Mouse (Mus musculus): ENCODE measurements around the gene Dedd.
"Not testable (repeated sequence)": the region's sequence is repeated elsewhere in the genome, so short reads cannot be mapped to it uniquely, and the experiment has no call there.

Dedd gene

DNA sequence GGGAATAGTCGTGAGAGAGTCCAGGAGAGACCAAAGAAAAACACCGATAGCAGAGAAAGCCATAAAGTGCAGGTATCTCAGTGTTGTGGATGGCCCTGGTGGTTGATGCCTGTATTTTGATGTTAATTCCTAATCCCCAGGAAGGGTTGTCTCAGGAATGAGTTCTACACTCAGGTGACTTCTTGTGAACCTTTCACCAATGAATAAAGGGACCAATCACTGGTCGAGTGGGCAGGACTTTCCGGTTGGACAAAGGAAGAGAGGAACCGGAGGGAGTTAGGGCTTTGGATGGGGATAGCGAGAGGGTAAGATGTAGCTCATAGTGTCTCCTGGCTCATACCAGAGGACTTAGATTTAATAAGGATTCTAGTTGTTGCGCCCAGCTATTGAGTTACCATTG, 9.2 kb upstream of the Dedd start:
- no peak for DNase-seq

DNA sequence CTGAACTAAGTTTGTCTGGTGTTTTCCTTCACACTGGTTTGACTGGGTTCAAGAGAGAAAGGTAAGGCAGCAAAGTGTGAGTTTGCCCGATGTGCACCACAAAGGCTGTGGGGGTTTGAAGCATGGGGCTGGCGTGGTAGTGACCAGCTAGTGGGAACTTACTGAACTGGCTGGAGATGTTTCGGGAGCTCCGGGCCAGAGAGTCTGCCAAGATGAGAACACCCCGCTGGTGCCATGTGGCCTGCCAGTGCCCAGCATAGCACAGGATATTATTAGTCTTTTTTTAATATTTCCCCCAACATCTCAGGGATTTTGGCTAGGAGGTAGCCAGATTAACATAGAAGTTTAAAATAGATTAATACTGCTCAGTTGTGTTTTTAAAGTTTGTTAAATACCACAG, 8.8 kb upstream of the Dedd start:
- no peak for DNase-seq

DNA sequence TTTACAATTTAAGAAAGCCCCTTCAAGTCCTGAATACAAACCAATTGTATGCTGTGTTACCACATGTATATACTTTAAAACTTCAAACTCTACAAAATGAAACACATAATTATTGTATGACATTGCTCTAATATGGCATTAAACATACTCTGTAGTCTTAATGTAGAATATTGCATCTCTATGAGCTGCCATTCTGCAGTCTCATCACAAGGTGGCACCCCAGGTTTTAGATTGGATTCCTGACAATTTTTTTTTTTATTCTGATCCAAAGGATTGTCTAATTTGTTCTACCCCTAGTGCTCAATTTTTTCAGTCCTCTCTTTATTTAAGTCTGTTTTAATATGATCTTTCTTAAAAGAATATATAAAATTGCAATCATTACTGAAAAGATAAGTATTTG, 7.5 kb upstream of the Dedd start:
- DNase-seq: no peak

DNA sequence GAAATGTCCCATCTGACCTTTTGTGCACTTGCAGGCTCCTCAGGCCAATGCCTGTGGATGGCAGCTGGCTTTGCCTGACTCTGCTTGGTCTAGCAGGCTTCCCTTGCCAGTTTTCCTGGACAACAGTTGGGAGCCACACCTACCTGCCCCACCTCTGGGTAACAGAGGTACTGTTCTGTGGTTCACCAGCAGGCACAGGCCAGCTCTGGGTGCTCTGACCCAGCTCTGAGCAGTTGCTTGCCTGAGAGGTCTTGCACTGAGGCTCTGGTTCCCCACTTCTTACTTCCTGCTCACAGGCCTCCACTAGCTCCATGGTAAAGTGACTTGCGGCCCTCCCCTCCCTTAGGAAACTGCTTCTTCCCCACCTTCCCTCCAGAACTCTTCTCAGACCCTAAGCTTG, 6.9 kb upstream of the Dedd start:
- no peak for DNase-seq

DNA sequence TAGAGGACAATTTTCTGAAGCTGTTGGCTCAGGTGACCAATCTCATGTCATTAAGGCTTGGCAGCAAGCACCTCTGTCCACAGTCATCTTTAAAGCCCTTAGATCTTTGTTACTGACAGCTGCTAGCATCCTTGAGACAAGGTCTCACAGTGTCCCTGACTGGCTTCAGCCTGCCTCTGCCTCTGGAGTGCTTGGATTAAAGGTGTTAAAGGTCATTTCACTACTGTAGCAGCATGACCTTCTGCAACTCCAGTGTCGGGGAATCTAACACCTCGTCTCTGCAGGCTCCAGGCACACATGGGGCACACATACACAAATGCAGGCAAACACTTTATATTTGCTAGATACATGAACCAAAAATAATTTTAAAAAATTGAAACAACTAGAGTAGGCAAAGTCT, 3.4 kb upstream of the Dedd start:
- DNase-seq: no peak

DNA sequence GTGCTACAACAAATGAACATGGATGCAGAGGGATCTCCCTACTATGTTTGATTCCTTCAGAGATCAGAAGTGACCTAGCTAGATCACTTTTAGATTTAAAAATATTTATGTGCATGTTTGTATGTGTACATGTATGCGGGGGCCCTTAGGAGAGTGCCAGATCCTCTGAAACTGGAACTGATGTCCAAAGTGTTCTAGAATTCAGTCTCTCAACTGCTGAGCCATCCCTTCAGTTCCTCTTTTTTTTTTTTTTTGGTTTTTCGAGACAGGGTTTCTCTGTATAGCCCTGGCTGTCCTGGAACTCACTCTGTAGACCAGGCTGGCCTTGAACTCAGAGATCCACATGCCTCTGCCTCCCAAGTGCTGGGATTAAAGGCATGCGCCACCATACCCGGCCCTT, 2.4 kb upstream of the Dedd start:
- not testable (repeated sequence) for DNase-seq

DNA sequence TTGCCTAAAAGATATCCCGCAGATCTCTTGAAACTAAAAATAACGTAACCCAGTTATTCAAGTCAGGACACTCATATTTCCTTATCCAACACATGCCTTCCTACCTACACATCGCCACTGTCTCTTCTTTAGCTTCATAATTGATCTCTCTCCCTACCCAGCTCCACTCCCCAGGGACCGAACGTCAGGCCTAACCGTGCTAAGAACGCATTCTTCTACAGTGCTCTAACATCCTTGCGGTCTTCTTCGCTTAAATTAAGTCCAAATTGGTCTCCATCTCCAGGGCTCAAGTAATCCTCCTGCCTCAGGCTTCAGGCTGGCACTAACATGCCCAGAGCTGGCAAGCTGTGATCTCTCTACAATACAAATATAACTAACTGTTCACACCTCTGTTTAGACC, 701 bp upstream of the Dedd start:
- DNase-seq: no peak

DNA sequence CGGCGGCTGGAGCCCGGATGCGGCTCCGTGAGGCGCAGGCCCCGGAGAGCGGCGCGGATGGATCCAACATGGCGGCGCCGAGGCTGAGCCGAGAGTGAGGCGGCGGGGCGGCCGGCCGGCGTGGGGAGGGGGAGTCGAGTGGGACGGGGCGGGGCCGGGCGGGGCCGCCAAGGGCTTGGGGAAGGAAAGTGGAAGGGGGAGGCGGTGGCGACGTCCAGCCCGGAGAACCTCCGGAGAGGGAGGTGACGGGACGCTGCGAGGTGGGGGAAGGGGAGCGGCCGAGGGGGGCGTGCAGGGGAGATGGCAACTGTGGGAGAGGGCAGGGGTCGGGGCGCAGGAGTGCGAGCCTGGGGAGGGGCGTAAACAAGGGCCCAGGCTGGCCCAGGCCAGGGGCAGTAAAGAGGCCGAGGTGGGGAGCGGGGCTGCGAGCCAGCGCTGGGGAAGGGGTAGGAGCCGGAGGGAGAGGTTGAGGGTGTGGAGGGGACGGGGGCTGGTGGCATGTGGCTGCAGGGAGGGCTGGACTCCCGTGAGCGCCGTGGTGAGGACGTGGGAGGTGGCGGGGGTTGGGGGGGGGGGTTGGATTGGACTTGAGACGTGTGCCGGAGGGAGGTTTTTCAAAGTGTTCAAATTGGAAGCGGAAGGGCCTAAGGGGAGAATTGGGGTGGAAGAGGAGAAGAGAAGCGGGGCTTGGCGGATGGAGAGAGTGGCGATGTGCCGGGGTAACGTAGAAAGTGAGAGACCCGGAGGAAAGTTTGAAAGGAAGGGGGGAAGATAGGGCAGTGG, 679 bp downstream of the Dedd start:
- DNase-seq: no peak

DNA sequence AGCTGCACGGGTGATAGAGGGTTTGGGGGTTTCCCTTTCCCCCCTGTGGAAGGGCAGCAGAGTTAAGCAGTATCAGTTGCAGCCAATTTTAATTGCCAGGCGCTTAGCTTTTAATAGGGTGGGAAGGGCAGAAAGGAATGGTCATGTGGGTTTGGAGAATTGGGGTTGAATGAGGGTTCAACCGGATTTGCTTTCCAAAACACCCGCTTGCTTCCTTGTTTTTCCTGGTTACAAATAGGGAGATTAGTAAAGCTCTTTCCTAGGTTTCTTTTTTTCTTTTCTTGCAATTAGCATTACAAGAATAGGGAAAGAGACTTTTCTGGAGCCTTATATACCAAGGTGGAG, 1.2 kb downstream of the Dedd start:
- no peak for DNase-seq

DNA sequence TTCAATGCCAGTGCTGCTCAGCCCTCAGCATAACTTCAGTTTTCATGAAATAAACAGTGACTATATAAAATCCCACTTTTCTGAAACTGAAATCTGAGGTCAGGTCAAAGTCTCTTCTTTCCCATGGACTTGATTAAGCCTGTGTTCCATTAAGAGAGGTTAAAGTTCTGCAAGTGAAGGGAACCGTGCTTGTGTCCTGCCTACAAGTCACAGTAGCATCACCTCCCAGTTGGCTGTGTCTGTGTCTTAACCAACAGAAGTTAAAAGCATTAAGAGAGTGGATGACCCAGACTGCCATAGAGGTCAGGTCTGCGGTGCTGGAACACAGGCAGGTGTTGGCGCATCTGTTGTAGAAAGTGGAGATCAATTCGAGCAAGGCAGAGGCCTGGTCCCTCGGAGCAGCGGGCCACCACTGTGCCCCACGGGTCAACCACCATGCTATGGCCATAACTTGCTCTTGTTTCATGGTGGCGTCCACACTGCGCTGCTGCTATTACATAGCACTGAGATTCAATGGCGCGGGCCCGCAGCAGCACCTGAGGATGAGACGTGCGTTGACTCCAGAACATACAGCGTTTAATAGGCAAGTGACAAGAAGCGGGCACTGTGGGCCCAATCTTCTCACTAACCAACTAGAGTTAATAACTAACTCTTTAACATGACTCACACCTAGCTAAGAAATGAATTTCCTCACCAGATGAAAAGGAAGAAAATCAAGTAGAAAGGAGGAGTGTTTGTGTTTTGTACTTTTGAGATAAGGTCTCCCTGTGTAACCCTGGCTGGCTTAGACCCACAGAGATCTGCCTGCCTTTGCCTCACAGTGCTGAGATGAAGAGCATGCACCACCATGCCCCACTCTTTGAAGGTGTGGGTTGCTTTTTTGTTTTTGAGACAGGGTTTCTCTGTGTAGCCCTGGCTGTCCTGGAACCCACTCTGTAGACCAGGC, 13.6 kb downstream of the Dedd start:
- DNase-seq: no peak

DNA sequence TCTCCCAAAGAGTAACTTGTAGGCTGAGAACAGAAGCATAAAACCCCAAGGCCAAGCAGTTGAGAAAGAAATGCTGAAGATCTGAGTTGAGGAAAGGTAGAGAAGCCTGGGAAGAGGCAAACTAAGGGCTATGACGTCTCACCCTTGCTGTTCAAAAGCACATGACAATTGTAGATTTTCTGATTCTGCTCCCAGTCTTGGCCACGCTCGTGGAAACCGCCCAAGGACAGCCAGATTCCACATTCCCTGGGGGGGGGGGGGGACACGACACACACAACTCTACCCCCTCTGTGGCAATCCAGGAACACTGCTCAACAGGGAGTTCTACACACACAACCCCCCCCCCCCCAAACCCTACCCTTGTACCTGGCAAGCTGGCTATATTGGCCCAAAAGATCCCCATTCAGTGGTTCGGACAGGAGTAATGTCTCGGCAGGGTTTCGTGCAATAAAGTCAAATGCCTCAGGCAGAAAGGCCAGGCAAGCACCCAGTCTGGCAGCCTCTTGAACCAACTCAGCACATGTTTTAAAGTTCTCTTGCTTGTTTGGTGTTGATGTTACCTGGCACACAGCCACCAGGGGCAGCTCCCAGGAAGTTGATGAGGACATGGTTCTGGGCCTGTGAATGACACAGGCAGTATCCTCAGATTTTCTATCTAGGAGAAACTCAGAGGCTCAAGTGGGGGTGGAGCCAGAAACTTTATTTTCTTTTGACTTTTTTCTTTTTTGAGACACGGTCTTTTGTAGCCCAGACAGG, 15.2 kb downstream of the Dedd start:
- no peak for DNase-seq

DNA sequence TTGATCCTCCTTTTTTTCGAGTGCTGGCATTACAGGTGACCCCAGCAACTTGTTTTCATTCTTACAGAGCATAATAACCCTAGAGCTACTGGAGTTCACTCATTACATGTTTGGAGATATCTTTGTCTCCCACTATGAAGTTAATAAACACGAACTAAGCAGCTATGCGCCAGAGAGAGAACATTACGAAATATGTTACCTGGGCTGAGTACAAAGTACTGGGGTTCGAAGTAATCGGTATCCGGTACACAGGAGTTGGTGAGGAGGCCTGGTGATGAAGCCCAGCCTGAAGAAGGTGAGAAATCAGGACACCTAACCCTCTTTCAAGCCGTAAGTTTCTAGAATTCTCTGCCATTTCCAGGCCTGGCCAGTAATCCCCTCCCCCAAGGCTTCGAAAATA, 15.8 kb downstream of the Dedd start:
- no peak for DNase-seq

DNA sequence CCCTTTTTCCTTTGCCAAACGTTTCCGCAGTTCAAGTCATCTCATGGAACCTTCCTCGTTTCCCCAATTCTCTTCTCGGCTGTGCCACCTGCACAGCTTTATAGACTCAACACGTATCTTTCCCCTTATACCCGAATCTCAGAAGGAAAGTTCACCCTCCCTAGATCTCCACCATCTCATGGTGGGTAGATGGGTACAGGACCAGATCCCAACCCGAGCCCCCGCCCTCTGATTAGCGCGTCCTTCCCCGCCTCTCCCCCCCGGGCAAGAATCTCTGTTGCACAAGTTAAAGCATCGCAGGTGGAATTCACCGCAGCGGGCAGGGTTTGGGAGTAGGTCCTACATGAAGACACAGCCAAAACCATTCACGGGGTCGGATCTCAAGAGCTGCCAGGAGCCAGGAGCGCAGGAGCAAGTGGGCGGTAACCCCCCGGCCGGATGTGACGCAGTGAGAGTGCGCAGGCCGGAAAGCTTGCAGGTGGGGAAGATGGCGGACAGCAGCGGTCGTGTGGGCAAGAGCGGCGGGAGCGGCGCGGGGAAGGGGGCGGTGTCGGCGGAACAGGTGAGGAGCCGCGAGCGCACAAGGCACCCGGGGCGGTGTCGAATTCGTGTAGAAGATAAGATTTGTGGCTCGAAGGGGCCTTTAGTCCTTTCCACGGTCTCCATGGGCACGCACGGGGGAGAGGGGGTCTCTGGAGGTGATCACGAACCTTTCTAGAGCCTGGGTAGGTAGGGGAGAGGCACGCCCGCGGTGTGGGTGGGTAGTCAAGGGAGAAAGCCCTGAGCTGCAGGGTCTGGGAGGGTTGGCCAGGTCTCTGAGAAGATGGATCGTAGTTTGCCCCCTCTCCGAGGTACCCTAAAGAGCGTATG, 16.5 kb downstream of the Dedd start, which contains the start of the genes Nit1 and Pfdn2:
Gene Nit1 (minus strand): TSS at position 422 of the 870 bp plus-strand sequence.
Gene Pfdn2 (plus strand): TSS at position 446 of the 870 bp plus-strand sequence.
- DNase-seq: peak; percentile 94

DNA sequence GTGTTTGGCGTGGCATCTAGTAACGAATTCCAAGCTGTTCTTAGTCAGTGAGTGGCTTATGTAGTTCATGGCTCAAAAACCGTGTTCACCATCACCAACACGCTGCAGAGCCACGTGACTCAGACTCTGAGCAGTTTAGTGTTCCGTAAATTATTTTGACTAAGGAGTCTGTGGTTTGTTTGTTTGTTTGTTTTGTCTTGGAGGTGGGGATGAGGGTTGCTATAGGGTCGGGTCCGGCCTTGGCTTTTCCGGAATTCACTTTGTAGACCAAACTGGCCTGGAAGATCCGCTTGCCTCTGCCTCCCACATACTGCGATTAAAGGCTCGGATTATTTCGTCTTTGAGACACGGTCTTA, 17.1 kb downstream of the Dedd start:
- DNase-seq: no peak

DNA sequence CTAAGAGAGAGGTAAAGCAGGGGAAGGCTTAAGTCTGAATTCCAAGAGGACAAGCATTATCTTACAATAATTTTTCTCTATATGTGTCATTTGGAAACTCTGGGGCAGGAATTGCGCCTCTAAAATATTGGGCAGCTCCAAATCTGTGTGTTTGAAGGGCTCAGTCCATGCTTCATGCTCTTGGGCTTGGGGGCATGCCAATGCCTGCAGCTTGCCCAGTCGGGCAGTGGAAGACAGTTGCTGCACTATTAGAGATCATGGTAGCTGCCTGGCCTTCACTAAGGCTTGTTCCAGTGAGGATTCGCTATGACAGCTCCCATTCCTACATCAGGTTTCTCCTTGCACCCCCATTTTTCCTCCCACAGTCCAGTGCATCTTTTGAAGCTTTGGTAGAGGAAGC, 19.7 kb downstream of the Dedd start:
- DNase-seq: no peak

DNA sequence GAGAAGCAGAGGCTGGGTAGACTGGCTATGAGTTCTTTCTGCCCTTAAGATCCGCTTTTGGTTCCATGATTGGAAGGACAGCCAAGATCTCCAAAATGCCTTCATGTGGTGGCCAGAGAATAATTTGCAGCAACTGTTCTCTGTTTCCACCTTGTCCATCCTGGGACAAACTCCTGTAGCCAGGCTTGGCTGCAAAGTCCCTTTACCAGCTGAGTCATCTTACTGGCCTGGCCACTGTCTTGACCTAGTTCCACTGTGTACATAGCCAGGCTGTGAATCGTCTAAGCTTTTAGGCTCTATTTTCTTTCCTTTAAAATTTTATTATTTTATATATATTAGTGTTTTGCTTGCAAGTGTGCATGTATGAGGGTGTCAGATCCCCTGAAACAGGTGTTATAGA, 20.3 kb downstream of the Dedd start:
- DNase-seq: no peak

DNA sequence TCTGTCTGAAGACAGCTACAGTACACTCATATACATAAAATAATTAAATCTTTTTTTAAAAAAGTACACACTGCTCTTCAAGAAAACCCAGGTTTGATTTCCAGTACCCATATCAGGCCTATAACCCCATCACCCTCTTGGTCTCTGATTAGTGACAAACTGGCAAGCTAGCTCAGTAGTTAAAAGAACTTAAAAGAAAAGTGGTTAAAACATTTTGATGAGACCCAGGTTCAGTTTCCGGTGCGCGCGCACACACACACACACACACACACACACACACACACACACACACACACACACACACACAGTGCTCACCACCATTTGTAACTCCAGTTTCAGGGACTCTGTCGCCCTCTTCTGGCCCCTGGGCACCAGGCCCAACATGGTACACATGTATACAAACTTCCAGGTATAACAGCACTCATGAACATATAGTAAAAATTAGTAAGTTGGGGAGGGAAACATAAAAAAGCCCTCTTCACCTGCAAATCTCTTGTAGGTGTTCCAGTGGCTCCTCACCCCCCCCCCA, 26.9 kb downstream of the Dedd start:
- no peak for DNase-seq

DNA sequence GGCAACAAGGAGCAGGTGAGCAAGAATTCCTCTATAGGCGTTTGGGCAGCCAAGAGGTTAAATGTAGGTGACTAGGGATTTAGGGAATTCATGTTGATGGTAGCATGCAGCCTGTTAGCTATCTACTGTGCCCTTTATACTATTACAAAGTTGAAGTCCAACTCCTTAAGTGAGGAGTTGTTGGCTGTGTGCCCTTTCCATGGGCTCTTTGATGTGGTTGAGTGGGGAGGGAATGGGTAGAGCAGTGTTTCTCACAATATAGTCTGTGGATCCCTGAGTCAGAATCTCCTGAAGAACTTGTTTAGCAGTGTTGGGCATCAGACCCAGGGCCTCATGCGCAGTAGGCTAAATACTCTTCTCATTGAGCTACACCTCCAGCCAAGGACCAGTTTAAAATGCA, 27.9 kb downstream of the Dedd start:
- no peak for DNase-seq

DNA sequence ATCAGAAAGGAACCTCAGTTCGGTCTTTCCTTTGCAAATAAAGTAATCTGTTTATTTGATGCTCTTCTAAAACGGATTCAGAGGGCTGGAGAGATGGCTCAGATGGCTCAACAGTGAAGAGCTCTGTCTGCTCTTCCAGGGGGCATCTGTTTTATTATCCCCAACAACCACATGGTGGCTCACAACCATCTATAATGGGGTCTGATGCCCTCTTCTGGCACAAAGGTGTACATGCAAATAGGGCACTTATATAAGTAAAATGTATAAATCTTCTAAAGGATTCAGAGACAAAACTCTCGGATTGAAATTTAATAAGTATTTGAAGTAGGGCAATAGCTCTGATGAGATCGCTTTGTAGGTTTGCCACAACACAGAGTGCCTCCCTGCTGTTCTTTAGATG, 29.5 kb downstream of the Dedd start:
- DNase-seq: peak; percentile 39

DNA sequence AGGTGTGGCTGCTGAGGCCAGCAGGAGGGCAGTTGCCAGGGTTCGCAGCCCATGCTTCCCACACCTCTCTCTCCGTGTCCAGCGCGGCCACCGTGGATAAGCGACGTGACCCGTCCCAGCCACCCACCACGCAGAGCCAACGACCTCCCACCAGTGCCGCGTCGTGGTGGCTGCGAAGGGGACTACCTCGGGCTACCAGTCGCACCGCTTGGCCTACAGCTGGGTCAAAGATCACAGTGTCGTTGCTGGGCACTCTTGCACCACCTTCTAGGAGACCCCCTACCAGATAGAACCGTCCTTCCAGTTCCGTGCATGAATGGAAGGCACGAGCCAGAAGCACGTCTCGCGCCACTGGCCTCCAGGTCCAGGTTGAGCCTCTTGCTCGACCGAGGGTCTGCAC, 31.3 kb downstream of the Dedd start:
- peak; percentile 57 for DNase-seq

DNA sequence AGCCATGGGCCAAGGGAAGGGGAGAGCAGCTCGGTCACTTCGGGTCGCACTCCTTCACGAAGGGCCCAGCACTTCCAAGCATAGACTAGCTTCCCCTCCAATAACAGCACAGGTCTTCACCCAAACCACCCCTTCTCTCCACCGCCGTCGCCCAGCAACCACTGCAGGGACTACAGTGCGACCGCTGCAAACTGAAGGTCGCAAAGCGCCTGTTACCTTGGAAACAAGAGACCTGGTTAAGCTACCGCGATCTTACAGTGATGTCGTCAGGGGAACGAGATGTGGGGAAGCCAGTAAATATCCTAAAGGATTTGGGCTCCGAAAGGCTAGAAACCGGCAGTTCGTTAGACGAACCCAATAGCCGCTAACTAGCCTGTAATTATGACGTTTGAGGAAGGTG, 31.7 kb downstream of the Dedd start, which contains the start of gene Klhdc9:
Gene Klhdc9 (minus strand): TSS at position 143 of the 400 bp plus-strand sequence.
- peak; percentile 92 for DNase-seq
